Mouse (Mus musculus): ENCODE measurements around the gene Nodal. TPM values are rescaled to one million over a fixed set of nuclear protein-coding genes. Genes with fewer than 3 reads are reported as not detected.

Gene Nodal
- polyA plus RNA-seq, 1 experiment: 0.03 TPM

DNA sequence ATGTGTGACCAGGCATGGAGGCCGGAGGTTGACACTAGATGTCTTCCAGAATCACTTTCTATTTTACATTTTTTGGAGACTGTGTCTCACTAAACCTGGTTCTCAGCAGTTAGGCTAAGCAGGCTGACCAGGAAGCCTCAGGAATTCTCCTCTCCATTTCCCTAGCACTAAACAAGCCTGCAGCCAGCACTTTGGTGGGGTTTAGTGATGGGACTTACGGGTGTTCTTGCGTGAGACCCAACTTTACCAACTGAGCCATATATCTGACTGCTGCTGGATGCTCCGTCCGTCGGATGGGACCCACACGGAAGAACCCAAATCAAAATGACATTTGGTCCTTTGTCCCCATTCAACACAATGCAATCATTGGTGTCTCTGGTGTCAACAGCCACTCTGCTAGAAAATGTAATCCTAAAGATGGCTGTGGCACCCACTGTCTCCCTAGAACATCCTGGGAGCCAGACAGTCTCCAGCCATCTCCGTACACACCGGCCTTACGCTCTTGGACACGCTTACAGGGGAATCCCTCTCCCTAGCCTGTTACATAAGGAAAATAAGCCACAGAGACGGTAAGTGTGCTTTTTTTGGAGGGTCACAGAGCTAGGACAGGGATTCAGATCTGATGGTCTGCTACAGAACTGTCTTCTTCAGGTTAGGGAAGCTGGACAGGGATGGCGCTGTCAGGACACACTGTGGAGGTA lies 38.3 kb upstream of the Nodal start:
- Histone ChIP-seq H3K27me3 (ENCODE audit: control insufficient read depth) (peaks cover 49% of the 10 kb centered on the region), H3K36me3 (ENCODE audit: control insufficient read depth) (no peaks in the 10 kb centered on the region), H3K4me3 (replicated peaks) (no peak overlapping the region), H3K4me1 (ENCODE audit: control insufficient read depth) (peaks cover 15% of the 10 kb centered on the region), H3K9me3 (ENCODE audit: control insufficient read depth, low read length) (no peaks in the 10 kb centered on the region; the same call in 1 of the 2 replicates)
- TF ChIP-seq TAL1 (IDR thresholded peaks at IDR 0.05; ENCODE audit: low read length): no peak
- no peak for TF ChIP-seq GATA1 (IDR thresholded peaks at IDR 0.05; ENCODE audit: low read length)

DNA sequence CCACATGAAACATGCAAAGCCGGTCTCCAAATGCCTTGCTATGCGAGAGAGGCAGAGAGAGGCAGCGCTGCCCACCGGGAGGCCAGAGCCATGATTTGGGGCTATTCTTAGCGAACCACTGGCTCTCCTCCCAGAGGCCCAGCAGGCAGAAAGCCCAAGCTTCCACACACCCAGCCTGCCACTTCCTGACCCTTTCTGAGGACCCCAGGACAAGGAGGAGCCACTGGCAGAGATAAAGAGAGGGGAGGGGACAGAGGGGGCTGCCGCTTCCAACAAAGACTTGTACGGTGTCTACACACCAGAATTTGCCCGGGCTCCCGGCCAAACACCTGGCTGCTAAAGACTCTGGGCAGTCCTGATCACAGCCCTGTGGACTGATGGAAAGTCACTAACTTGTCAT lies 37.6 kb upstream of the Nodal start:
- TF ChIP-seq TAL1 (IDR thresholded peaks at IDR 0.05; ENCODE audit: low read length) (no peak), GATA1 (IDR thresholded peaks at IDR 0.05; ENCODE audit: low read length) (no peak)
- Histone ChIP-seq H3K4me1 (ENCODE audit: control insufficient read depth) (peaks cover 14% of the 10 kb centered on the region), H3K9me3 (ENCODE audit: control insufficient read depth, low read length) (no peaks in the 10 kb centered on the region; the same call in 1 of the 2 replicates), H3K4me3 (replicated peaks) (no peak overlapping the region), H3K36me3 (ENCODE audit: control insufficient read depth) (no peaks in the 10 kb centered on the region), H3K27me3 (ENCODE audit: control insufficient read depth) (peaks cover 56% of the 10 kb centered on the region)

DNA sequence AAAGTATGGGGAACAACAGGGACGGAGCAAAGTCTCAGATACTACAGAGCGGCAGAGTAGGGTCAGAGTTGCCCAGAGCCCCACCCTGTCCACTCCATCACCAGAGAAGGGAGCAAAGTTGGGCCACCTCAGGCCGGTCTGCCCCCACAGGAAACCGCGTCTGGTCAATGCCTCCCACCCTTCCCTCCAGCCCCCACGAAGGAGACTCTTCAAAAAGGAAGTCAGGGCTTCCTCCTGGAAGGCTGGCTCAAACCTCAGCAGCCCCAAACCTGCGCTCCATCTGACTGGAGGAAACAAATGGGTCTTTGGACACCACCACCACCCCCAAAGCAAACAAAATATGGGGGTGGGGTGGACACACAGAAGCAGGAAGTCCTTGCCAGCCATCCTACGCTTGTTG lies 35.9 kb upstream of the Nodal start:
- no peaks in the 10 kb centered on the region for H3K36me3 ChIP-seq (ENCODE audit: control insufficient read depth)
- no peaks in the 10 kb centered on the region; the same call in 1 of the 2 replicates for H3K9me3 ChIP-seq (ENCODE audit: control insufficient read depth, low read length)
- H3K27me3 ChIP-seq (ENCODE audit: control insufficient read depth): peaks cover 60% of the 10 kb centered on the region
- peaks cover 14% of the 10 kb centered on the region for H3K4me1 ChIP-seq (ENCODE audit: control insufficient read depth)
- TF ChIP-seq GATA1 (IDR thresholded peaks at IDR 0.05; ENCODE audit: low read length) (no peak), TAL1 (IDR thresholded peaks at IDR 0.05; ENCODE audit: low read length) (no peak)
- no peak overlapping the region for H3K4me3 ChIP-seq (replicated peaks)

DNA sequence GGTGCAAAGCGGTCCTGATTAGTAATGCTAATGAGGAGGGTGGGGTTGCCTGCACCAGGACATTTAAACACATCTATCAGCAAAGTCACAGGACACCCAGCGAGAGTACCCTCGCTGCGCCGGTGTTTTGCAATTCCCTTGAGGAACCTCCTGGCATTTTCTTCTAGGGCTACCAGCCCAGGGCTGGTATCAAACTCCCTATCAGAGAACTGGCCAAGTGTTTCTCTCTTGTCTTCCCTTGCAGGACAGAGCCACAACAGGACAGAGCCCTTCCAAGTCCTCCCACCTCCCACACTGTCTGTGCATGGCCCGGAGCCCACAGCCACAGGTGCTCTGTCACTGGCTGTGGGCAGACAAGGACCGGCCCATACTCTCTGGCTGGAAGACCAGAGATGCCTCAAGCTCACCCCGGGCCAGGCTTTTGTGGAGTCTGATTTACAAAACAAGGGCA lies 35.5 kb upstream of the Nodal start:
- Histone ChIP-seq H3K9me3 (ENCODE audit: control insufficient read depth, low read length) (no peaks in the 10 kb centered on the region; the same call in 1 of the 2 replicates), H3K4me1 (ENCODE audit: control insufficient read depth) (peaks cover 14% of the 10 kb centered on the region), H3K4me3 (replicated peaks) (peak overlapping the region; percentile 59), H3K27me3 (ENCODE audit: control insufficient read depth) (peaks cover 60% of the 10 kb centered on the region), H3K36me3 (ENCODE audit: control insufficient read depth) (no peaks in the 10 kb centered on the region)
- TF ChIP-seq TAL1 (IDR thresholded peaks at IDR 0.05; ENCODE audit: low read length): no peak
- TF ChIP-seq GATA1 (IDR thresholded peaks at IDR 0.05; ENCODE audit: low read length): no peak

DNA sequence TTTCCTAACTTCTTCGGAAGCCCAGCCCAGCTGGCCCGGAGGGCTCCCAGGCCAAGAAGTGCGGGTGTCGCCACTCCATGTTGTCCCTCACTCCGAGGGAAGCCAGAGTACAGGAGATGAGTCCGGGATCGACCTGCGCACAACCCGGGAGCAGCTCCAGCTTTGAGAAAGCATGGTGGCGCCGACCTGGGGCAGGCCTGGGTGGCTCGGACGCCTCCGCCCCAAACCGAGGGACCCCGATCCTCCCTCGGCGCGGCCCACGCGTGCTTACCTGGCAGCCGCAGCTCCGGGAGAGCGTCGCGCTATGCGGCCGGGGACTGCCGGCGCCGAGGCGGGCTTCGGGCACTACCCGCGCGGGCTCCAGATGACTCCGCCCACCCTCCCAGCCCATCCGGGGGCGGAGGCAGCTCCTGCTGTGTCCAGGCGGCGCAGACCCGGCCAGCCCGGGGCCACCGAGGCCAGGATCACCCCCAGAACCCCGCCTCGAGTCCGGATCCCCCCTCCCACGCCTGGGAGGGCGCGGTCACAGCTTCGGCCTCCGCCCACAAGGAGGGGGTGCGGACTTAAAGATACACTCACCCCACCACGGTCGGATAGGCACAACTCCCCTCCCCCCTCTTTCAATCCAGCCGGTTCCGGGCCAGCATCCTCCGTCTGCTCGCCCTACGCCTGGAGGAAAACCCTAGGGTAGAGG lies 34.6 kb upstream of the Nodal start, which contains the start of gene Pald1:
TSS of gene Pald1 (minus strand) at position 510 of the 694 bp plus-strand sequence.
- Histone ChIP-seq H3K27me3 (ENCODE audit: control insufficient read depth) (peaks cover 60% of the 10 kb centered on the region), H3K9me3 (ENCODE audit: control insufficient read depth, low read length) (no peaks in the 10 kb centered on the region; the same call in 1 of the 2 replicates), H3K4me3 (replicated peaks) (peak within 1 kb of the TSS; percentile 59), H3K36me3 (ENCODE audit: control insufficient read depth) (no peaks in the 10 kb centered on the region), H3K4me1 (ENCODE audit: control insufficient read depth) (peaks cover 14% of the 10 kb centered on the region)
- TF ChIP-seq TAL1 (IDR thresholded peaks at IDR 0.05; ENCODE audit: low read length): no peak
- TF ChIP-seq GATA1 (IDR thresholded peaks at IDR 0.05; ENCODE audit: low read length): no peak

DNA sequence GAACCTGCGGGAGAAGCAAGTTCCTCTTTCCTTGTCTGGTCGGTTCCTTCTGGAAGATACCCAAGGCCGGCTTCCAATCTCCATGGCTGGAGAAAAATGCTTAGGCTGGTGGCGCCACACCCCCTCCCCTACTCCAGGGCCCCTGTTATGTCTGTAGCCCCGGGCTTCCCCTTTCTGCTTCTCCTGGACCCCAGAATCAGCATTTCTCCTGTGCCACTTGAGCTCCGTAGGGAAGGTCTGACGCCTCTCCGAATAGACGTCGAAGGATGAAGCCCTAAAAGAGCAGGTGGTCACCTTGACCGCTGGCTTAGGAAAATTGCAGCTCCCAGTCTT lies 34.1 kb upstream of the Nodal start:
- TF ChIP-seq TAL1 (IDR thresholded peaks at IDR 0.05; ENCODE audit: low read length): no peak
- TF ChIP-seq GATA1 (IDR thresholded peaks at IDR 0.05; ENCODE audit: low read length): no peak
- peaks cover 60% of the 10 kb centered on the region for H3K27me3 ChIP-seq (ENCODE audit: control insufficient read depth)
- no peaks in the 10 kb centered on the region; the same call in 1 of the 2 replicates for H3K9me3 ChIP-seq (ENCODE audit: control insufficient read depth, low read length)
- peaks cover 14% of the 10 kb centered on the region for H3K4me1 ChIP-seq (ENCODE audit: control insufficient read depth)
- peak overlapping the region; percentile 59 for H3K4me3 ChIP-seq (replicated peaks)
- no peaks in the 10 kb centered on the region for H3K36me3 ChIP-seq (ENCODE audit: control insufficient read depth)

DNA sequence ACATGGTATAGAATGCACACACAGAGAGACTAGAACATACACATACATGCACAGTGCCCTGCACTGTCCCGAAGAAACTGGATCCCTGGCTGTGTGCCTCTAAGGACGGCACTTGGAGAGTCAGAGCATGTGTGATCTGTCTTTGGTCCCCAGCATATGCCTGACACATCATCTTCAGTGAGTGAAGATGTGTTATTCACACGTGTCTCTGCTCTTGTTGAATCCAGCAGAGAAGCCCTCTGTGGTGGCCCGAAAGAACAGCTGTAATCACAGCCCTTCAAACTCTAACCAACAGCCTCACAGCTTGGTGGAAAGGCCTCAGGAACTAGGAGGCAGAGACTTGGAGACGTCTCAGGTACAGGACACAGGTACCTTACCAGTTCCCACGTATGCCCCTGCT lies 32.6 kb upstream of the Nodal start:
- no peak overlapping the region for H3K4me3 ChIP-seq (replicated peaks)
- H3K36me3 ChIP-seq (ENCODE audit: control insufficient read depth): no peaks in the 10 kb centered on the region
- no peak for TF ChIP-seq TAL1 (IDR thresholded peaks at IDR 0.05; ENCODE audit: low read length)
- H3K27me3 ChIP-seq (ENCODE audit: control insufficient read depth): peaks cover 54% of the 10 kb centered on the region
- H3K4me1 ChIP-seq (ENCODE audit: control insufficient read depth): peaks cover 14% of the 10 kb centered on the region
- H3K9me3 ChIP-seq (ENCODE audit: control insufficient read depth, low read length): no peaks in the 10 kb centered on the region; the same call in 1 of the 2 replicates

DNA sequence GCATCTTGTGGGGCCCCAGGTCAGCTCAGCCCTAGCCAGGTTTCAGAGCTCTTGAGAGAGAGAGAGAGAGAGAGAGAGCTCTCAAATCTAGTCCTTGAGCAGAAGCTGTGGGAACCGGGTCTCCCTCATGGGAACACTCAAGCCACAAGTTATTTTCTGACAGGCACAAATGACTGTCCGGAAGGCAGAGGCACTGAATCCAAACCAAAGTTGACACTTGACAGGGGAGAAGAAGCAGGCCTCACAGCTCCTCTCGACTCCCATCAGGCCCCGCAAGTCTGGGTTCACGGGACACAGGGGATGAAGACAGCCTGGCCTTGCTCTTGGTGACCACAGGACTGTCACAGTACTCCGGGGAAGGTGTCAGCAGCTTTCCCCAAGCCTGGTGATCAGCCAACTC lies 31.5 kb upstream of the Nodal start:
- TF ChIP-seq GATA1 (IDR thresholded peaks at IDR 0.05; ENCODE audit: low read length) (no peak), TAL1 (IDR thresholded peaks at IDR 0.05; ENCODE audit: low read length) (no peak)
- Histone ChIP-seq H3K27me3 (ENCODE audit: control insufficient read depth) (peaks cover 43% of the 10 kb centered on the region), H3K36me3 (ENCODE audit: control insufficient read depth) (no peaks in the 10 kb centered on the region), H3K4me3 (replicated peaks) (no peak overlapping the region), H3K9me3 (ENCODE audit: control insufficient read depth, low read length) (no peaks in the 10 kb centered on the region; the same call in 1 of the 2 replicates), H3K4me1 (ENCODE audit: control insufficient read depth) (peaks cover 14% of the 10 kb centered on the region)

DNA sequence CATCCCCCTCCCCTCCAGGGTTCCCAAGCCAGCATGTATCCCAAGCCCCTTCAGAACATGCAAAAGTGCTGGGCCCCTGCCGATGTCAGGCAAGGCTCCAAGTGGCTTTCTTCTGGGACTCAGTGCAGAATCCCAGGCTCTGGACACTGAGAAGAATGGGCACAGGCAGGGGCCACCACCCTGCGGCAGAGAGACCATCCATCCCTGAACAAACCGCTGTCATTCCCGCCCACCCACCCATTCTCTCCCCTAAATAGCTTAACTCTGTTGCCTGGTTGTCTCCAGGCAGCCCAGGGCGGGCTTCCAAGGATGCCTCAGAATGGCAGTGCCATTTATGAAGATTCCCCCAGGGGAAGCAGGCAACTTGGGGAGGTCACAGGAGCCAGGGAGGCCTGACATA lies 28.8 kb upstream of the Nodal start:
- TF ChIP-seq TAL1 (IDR thresholded peaks at IDR 0.05; ENCODE audit: low read length) (no peak), GATA1 (IDR thresholded peaks at IDR 0.05; ENCODE audit: low read length) (no peak)
- no peak overlapping the region for H3K4me3 ChIP-seq (replicated peaks)
- no peaks in the 10 kb centered on the region for H3K9me3 ChIP-seq (ENCODE audit: control insufficient read depth, low read length)
- peaks cover 24% of the 10 kb centered on the region for H3K27me3 ChIP-seq (ENCODE audit: control insufficient read depth)
- H3K36me3 ChIP-seq (ENCODE audit: control insufficient read depth): no peaks in the 10 kb centered on the region
- no peaks in the 10 kb centered on the region for H3K4me1 ChIP-seq (ENCODE audit: control insufficient read depth)
